Mouse (Mus musculus) lung, adult 10 weeks (tissue): ENCODE measurements around the gene Ppih. TPM values are rescaled to one million over a fixed set of nuclear protein-coding genes. Genes with fewer than 3 reads are reported as not detected.

Source experiments
- polyA plus RNA-seq: library from polyadenylated mRNA; stranded (reverse); fragments of 350-450 nt; fragmentation: Illumina TruSeq; extraction: RNeasy Lipid Tissue Mini Kit (QIAGEN cat#74804); gene quantifications from one replicate; pipeline ENCODE4 v1.2.3, GENCODE M21; 2014; ENCODE audit warnings: low read depth, low replicate concordance; ENCODE audit not compliant: insufficient read depth

The Ppih gene
- 27.0 TPM for polyA plus RNA-seq

DNA sequence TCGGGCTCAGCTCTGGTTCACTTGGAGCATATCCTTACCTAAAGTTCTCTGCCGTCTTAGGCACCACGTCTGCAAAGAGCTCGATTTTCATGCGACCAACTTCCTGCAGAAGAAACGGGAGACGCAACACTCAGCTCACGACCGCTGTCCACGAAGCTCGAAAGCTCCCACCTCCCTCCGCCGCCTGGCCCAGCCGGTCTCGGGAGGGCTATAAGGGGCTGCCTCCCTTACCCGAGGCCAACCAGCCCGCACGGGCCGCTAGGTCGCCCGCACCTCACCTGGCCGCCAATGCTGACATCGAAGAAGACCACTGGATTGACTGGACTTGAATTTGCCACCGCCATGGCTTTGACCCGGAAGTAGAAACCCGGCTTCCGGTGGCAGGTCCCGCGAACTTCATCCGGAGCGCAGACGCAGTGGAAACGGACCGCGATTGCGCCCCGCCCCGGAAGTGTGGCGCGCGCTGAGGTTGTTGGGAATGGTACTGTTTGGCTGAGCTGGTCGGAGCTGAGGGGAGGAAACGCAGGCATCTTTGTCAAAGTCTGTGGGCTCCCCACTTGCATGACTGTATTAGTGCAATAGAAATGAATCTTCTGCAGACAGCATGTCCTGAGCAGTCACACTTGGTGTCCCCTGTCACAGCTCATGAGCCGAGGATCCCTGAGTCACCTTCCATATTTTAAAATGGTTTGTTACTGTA, at the start of gene Ppih:
TSS of gene Ppih (minus strand) at position 416 of the 700 bp plus-strand sequence.

DNA sequence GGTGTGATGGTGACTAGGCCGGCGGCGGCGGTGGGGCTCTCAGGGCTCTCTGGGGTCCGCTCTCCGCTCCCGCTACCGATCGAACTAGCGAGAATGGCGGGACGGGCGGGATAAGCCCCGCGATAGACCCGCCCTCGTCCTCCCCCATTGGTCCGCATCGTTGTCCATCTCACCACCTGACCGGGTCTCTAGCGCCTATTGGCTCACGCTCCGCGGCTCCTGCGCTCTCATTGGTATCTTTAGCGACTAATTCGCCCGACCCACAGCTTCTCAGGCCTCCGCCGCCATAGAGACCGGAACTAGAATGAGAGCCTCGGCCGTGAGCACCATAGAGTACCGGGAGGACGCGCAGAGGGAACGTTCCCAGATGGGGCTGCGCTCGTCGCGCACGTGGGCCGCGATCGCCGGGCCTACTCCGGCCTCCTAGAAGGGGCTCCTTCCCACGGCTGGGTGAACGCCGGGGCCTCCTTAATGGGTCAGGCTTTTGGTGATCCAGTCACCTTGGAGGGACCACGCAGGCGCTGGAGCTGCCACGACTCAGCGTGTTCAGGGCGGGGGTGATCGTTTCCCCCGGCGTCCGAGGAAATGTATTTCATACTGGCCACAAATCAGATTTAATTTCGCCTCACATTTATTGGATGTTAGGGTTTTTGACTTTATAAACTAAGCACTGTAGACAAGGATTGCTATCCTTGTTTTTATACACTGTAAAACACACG, 25.8 kb downstream of the Ppih start, which contains the start of gene Ybx1:
TSS of gene Ybx1 (minus strand) at position 190 of the 719 bp plus-strand sequence.

DNA sequence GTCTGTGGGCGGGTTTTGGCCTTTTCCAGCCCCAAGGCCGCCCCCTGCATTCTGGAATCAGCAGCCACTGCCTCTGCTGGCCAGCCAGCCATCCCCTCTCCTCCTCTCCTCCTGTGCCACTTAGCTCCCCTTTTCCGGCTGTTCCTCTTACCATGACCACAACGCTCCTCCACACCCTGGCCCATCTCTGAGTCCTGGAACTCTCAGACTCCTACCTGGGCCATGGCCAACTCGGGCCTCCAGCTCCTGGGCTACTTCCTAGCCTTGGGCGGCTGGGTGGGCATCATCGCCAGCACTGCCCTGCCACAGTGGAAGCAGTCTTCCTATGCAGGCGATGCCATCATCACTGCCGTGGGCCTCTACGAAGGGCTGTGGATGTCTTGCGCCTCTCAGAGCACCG, 65.0 kb downstream of the Ppih start, which contains the start of gene Cldn19:
TSS of gene Cldn19 (plus strand) at position 64 of the 400 bp plus-strand sequence.

Other genes with a start within 250 kb of the Ppih start
- 14.4 TPM for gene Slc2a1, start 211.8 kb downstream of the Ppih start, polyA plus RNA-seq
- 3.8 TPM for gene Zfp691, start 146.4 kb downstream of the Ppih start, polyA plus RNA-seq
- gene Ermap, start 130.5 kb downstream of the Ppih start, polyA plus RNA-seq: 0.07 TPM
- 55.4 TPM for gene Svbp, start 125.2 kb downstream of the Ppih start, polyA plus RNA-seq
- gene Tmem269, start 102.3 kb downstream of the Ppih start, polyA plus RNA-seq: 0.32 TPM
- gene AU022252, start 87.8 kb downstream of the Ppih start, polyA plus RNA-seq: 8.3 TPM
- gene P3h1, start 87.6 kb downstream of the Ppih start, polyA plus RNA-seq: 10.2 TPM
- 0.19 TPM for gene Cldn19, start 65.1 kb downstream of the Ppih start, polyA plus RNA-seq
- gene Ybx1, start 25.9 kb downstream of the Ppih start, polyA plus RNA-seq: 519 TPM
- 6.5 TPM for gene Ccdc30, start 95.0 kb upstream of the Ppih start, polyA plus RNA-seq
- 13.9 TPM for gene Ppcs, start 101.9 kb upstream of the Ppih start, polyA plus RNA-seq
- gene Zmynd12, start 102.3 kb upstream of the Ppih start, polyA plus RNA-seq: 3.1 TPM
- gene Rimkla, start 172.1 kb upstream of the Ppih start, polyA plus RNA-seq: not detected
- gene Foxj3, start 216.5 kb upstream of the Ppih start, polyA plus RNA-seq: 9.1 TPM
- gene Frg2f1, start 219.0 kb upstream of the Ppih start, polyA plus RNA-seq: 4.3 TPM